Mouse (Mus musculus) neutrophil, adult 5-6 weeks (primary cell): ENCODE measurements around the gene Stambpl1. TPM values are rescaled to one million over a fixed set of nuclear protein-coding genes. Genes with fewer than 3 reads are reported as not detected.
A peak's percentile ranks its signal among the peaks of the same experiment; 100 is the strongest.

Experiments
- ATAC-seq: fragments of 151-379, 151-347 bp; 2 replicates; pipeline ENCODE4 v1.8.0; 2017; ENCODE audit warnings: mild to moderate bottlenecking, moderate TSS enrichment; ENCODE audit not compliant: insufficient number of reproducible peaks, poor library complexity, low FRiP score, severe bottlenecking; ENCODE audit errors: extremely low read depth
- total RNA-seq: library from RNA; stranded (forward); fragments of 200-1000 nt; gene quantifications from 2 replicates; pipeline ENCODE4 v1.2.3, GENCODE M21; 2017

Gene Stambpl1
- total RNA-seq, result 35.0 and 39.2 TPM in 2 replicates

DNA sequence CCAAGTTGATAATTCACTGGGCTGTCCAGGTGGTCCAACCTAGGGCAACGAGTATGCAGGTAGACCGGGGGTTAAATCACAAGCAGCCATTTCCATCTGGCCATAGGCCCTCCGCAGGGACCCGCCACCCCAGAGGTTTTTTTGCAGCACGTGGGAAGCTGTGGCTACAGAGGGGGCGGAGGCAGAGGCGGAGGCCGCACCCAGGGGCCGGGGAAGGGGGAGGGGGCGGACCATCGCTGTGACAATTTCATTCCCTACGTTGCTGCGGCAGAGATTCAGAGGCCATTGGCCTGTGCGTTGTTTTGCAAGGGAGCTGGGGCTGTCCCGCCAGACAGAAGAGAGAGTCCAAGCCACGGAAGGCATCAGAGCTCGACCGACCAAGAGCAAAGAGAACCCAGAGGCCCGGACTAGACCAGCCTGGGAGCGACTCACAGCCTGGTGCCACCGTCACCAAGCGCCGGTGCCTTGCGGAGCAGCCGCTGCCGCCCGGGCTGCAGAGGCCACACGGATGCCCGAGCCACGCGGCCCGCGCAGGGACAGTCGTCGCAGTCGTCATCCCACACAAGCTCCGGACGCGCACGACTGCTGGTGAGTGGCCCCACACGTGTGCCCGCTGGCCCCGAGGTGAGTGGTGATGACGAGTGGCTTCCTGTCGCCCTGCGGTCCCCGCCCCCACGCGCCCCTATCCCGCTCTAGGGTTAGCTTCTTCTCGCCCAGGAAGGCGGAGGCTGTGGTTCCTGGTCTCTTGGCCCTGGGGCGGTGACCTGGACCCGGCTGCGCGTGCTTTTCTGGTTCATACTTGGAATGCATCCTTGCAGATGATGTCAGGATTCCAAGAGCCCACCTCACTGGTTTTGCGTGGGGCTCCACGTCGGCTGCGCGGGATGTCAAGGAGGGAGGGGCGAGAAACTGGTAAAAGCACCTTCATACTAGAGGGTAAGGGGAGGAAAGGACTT, at the start of gene Stambpl1:
Gene Stambpl1, plus strand, starts transcription at position 222 of the 956 bp plus-strand sequence.
- peak; percentile 90 for ATAC-seq

DNA sequence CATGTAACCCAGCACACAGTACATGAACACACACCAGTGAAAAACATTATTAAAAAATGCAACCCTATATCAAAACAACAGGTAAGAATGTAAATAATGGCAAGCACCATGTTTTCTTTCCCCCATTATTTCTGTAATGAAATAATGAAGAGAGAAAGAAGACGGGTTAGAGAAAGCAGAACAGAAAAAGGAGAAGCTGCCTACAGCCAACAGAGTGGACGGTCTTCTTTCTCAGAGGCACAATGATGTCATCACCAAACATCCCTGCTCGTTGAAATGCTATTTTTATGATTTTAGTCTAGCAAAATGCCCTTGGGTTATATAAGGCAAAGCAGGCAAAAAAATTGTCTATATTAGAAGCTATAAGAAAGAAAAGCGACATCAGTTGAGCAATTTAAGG, 43.6 kb upstream of the Stambpl1 start:
- ATAC-seq, result 0 out of 2 replicates have a peak, but pooled peaks have one; percentile 46

DNA sequence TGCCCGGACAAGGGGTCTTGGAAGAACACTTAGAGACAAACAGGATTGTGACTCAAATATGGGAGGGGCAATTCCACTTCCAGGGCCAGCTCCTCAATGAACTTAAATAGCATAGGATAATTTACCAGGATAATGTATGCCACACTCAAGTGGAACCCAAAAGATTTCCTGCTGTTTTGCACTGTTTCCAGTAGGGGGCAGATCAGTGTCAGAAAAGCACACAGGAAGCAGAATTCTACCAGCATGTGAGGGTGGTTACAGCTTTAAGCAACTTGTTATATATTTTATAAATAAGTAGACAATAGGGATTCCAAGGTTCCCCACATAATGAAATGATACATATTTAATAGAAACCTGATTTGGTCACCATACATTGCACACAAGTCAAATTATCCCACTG, 40.1 kb upstream of the Stambpl1 start:
- ATAC-seq, result peak; percentile 85; the same call in 1 of the 2 replicates

DNA sequence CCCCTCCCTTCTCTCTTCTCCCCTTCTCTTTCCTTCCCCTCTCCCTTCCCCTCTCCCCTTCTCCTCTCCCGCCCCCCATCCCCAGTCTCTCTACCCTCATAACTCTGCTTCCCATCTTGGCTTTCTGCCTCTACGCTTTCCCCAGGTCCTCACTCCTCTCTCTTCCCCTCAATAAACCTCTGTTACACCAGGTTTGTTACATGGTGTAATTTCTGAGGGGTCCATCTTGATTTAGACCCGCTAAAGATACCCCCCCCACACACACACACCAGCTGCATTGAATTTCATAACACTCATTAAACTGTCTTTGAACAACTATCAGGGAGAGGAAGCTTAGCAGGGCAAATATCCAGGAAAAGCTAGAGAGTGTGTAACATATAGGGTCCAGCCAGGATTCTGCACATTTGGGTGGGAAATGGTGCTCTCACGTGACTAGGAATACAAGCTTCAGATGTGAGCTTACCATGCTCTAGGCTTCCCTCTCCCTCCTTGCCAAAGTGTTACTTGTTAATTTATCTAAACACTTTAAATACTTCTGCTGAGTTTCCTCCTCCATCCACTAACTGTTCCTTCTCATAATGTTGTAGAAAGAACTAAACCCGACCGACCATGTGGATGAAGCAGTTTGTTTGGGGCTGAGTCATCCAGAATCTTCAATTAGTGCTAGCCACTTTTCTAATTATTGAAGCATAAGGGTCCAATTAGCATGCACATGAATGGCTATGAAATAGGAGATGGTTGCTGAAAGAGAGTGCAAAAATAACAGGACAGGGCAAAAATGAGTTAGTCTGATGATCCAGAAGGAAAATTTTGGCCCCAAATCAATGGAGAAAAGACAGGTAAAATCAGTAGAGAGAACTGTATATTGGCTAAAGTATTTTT, 38.5 kb upstream of the Stambpl1 start:
- ATAC-seq, result no peak

DNA sequence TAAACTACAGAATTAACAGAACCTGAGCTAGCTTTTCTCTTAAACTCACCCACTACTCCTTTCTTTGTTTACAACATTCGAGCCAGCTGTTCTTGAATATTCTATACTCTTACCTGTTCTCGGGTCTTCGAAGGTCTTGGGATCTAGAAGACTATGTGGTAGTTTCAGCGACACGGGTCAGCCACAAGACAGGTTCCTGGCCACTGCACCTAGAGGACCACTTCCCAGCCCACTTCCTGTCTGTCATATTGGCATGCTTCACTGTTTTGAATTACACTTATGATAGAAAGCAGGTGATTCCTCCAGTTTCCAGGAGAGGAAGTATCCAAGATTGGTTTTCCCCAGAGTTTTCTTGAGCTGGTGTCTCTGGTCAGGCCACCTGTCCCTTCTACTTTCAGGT, 29.3 kb upstream of the Stambpl1 start:
- 0 out of 2 replicates have a peak, but pooled peaks have one; percentile 26 for ATAC-seq

DNA sequence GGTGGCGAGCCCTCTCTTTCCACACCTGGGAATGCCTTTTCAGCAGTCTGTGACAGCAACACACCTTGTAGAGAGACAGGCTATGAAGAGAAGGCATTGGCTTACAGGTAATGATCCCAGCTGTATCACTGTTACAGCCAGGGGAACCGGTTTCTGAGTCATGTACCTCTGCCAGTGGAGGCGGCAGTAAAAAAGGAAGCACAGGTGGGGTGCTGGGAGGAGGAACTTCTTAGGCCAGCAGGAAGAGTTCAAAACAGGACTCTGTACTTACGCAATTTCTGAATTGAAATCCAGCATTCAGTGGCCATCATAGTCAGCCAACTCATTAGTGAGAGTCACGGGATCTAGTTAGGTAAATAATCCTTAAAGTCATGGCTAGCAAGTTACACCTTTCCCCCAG, 26.1 kb upstream of the Stambpl1 start, which contains the start of gene Ankrd22:
Gene Ankrd22, minus strand, starts transcription at position 163 of the 400 bp plus-strand sequence.
- ATAC-seq, result peak; percentile 80

DNA sequence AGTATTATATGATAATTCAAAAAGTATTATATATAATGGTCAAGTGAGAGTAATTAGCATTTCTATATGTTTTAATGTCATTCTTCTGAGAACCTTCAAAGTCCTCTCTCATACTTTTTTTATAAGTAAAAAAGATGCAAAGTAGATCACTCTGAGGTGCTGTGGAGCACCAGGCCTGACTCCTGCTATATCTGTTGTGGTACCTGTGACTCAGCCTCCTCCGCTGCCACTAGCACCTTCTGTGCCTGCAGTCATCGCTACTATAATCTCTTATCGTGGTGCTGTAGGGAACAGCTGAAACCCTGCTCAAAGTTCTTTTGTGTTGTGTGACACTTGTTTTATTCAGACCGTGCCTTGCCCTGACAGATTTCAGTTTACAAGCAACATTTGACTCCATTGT, 25.6 kb upstream of the Stambpl1 start:
- no peak for ATAC-seq

DNA sequence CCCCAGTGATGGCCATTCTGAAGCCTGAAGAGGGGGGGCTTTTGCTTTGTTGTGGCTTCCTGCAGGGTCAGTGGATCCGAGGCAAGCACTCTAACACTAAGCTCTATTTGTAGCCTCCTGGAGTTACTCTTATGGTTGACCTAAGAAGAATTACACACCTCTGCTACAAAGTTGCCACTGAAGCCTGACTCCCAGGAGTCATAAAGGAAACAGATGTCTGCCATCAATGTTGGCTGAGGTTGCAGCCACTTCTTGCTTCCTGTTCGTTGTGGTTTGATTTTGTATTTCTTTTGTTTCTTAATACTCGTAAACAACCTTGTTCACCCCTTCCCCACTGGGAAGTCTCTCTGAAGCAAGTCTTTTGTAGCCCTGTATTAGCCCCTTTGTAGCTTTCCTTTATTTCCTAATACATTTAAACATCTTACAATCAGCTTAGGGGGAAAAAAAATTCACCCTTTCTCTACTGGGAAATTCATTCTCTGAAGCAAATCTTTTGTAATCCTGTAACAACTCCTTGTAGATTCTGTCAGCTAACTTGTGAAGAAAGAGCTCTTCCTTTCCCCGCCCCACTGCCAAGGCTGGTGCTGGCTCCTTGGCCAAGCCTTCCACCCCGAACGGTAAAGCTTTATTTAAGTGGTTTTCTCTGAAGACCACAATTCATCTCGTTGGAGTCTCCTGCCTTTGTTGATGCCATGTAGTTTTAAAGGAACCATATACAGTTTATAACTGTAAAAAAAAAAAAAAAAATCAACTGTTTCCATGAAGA, 23.9 kb upstream of the Stambpl1 start:
- ATAC-seq, result 0 out of 2 replicates have a peak, but pooled peaks have one; percentile 39

DNA sequence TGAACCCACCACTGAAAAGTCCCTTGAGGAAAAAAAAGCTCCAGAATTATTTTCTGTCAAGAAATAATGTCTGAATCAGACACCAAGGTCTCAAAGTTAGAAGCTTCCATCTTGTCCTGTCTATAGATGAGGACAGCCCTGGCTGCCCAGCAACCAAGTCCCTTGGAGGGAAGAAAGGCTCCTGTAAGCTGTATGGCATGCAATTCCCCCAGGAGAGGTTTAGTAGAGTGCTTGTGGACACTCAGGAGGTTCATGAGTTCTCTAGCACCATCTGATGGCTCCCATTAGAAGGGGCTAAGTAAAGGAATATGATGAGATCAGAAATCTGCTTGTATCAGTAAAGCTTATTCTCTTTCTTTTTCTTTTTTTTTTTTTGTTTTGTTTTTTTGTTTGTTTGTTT, 22.9 kb upstream of the Stambpl1 start:
- no peak for ATAC-seq

DNA sequence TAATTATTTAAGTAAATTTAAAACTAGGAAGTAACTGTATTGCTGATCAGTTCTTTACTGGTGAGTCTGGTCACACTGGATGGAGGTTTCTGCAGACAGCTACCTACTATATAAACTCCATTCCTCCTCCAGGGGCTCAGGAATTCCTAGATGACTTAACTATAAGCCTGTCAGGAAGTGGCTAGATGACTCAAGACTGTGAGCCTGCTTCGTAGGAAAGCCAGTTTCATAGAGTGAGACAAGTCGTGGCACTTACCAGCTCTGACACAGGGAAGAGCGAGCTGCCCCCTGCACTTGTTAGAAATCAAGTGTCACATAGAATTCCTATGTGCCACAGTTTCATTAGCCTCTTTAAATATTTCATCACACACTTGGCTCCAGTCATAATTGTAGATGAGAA, 20.9 kb upstream of the Stambpl1 start:
- ATAC-seq, result no peak

DNA sequence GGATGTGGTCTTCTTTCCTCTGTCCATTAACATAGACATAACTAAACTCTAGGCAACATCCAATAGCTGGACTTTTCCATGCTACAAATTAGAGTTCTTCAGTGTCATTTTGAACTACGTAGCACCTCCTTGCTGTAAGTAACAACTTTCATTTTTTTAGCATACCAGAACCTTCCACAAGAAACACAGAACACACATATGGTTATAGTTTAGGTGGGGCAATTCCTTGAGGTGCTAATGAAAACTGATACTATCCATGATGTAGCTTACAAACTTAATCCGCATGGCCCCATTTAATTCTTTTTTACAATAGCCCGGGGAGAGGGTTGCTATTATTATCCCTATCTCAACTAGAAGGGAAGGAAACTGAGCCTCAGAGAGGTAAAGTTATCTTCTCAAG, 18.0 kb upstream of the Stambpl1 start:
- ATAC-seq, result no peak

DNA sequence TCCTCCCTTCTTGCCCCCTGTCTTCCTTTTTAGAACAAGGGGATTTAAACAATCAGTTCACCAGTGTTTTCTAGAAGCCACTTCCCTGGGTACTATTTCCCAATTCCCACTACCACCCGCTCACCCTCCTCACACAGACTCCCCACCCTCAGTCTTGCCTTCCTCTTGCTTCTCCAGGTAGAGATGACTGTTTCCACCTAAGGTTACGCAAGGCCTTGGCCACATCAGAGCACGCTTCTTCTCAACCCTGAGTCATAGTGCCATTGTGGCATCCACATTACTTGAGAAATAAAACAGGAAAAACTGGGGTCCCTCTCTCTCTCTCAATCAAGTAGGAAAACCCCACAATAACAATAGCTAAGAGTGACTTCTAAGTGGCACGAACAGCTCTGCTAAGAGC, 12.9 kb upstream of the Stambpl1 start:
- peak; percentile 70; the same call in 1 of the 2 replicates for ATAC-seq

DNA sequence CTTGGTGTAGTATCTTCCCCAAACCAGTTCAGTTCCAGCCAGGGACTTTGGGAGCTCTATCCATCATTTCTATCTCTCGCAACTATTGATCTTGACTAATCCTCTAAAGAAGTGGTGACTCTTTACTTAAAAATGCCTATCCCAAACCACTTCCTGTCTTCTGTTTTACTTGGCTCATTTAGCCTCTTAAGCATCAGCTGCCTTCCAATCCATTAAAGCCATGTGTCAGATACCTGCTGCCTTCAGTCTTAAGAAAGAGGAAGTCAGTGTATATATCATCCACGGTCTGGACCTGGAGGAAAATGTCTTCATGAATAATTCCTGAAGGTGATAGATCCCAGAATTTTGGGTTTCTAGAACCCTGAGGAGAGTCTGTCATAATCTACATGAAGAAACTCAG, 11.7 kb upstream of the Stambpl1 start:
- ATAC-seq, result 0 out of 2 replicates have a peak, but pooled peaks have one; percentile 30

DNA sequence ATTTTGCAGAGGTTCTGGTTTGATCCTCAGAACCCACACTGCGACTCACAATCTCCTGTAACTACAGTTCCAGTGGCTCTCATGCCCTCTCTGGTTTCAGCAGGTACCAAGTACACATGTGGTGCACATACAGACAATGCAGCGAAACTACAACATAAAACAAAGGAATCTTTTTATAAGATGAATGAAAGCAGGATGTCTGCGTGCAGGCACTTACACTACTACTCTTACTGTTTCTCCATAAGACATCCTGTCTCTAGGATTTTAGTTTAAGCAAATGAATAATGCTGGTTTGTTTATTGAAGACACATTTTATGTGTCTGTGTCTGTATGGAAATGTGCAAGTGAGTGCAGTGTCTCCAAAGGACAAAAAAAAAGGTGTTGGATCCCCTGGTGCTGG, 10.8 kb upstream of the Stambpl1 start:
- ATAC-seq, result no peak

DNA sequence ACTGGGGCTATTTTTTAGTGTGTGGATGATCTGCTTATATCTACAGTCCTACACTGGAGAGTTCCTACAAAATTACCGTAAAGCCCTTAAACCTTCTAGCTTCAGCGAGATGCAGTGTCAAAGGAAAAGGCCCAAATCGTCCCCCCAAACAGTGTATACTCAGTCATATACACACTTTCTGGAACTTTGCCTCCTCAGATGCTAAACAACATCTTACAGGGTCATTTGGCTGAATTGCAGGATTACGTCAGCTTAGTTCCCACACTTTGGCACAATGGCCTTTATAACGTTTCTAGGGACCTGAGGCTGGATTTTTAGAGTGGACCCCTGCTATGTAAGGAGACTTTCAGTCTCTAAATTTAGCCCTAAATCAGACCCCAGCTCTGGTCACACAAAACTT, 9.5 kb upstream of the Stambpl1 start:
- no peak for ATAC-seq

DNA sequence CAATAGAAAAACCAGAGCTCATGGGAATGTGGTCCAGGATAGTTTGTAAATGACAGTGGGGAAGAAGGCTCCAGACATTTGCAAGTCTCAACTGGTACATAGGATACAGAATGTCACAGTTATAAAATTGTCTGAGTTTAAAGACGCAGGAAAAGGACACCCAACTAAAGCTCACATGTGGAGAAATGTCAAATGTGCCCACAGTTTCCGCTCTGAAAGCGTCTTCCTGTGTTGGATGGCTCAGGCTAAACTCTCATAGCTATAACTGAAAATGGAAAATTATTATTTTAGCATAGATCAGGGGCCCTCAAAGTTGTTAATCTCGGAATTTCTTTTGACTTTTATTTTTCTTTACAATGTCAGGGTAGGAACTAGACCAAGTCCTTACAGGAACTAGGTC, 5.2 kb upstream of the Stambpl1 start:
- ATAC-seq, result no peak

DNA sequence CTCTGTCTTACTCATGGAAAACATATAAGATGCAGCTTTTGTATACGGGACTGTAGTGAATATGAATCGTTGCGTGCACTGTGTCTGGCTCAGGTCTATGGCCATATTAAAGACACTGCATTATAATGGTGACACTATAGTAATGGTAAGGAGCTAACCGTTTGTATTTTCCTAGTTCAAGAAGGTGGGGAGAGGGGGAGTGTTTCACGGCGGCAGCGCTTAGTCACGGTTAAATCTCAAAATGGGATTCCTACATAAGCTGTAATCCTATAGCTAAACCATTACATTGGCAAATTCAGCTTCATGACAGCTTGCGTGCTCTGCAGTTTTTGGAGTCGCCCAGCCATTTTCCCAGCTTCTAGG, 403 bp upstream of the Stambpl1 start:
- ATAC-seq, result no peak

DNA sequence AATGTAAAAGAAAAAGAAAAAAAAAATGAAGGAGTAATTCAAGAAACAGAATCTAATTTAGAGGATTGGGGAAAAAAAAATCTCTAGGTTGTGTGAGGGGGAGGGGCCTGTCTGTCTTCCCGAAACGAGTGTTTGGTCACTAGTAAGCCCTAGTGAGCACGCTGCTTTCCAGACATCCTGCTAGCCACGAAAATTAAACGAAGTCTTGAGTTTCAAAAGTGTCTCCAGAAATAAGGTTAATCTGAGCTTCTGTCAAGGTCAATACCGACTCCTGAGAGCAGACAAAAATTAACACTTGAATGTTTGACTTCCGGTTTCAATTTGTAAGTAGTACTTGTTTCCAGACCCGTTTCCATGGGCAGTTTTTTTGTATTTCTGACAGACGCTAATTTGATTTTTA, 1.1 kb downstream of the Stambpl1 start:
- ATAC-seq, result no peak

DNA sequence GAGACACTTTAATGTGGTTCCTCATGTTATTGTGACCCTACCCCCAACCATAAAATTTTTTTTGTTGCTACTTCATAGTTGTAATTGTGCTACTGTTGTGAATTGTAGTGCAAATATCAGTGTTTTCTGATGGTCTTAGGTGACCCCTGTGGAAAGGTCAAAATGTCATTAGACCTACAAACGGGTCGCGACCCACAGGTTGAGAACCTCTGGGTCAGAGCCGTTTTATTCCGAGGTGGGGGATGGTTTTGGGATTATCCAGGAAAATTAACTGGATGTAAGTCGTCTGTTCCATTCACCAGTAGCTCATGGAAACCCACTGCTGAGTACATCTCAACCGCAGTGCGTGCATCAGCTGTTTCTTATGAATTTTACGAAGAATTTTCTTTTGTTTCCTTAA, 1.7 kb downstream of the Stambpl1 start:
- no peak for ATAC-seq
